Mouse (Mus musculus): Measurements from ENCODE around the gene Ly6g6d. TPM values are rescaled to one million over a fixed set of nuclear protein-coding genes. Genes with fewer than 3 reads are reported as not detected.

The Ly6g6d gene
- polyA plus RNA-seq, 1 experiment from 2014 or later, result 0.19 TPM

- peak; percentile 5 for ATAC-seq
- no peak for DNase-seq (ENCODE audit: low read depth, low spot score)
- in situ Hi-C loops (cut with MboI; ENCODE audit: low pct_unique_long_range_greater_than_20kb), result no loop called here
- H3K27me3 ChIP-seq, result no peaks in the 10 kb centered on the region
- ChIA-PET CTCF (interaction anchor here (0.8 to 1.8 kb wide), 2 partner anchors 47 to 99 kb away, joined by 3 to 5 read pairs; no protein-coding TSS in a partner anchor), POLR2A (interaction anchor here (0.9 to 1.6 kb wide), 3 partner anchors 10 to 102 kb away, joined by 3 read pairs; no protein-coding TSS in a partner anchor)
- TF ChIP-seq CTCF (IDR thresholded peaks at IDR 0.05), result no peak
These were observed 42.9 kb upstream of the Ly6g6d start for GRCm38 (mm10) chr17:35120745-35121142.

DNA sequence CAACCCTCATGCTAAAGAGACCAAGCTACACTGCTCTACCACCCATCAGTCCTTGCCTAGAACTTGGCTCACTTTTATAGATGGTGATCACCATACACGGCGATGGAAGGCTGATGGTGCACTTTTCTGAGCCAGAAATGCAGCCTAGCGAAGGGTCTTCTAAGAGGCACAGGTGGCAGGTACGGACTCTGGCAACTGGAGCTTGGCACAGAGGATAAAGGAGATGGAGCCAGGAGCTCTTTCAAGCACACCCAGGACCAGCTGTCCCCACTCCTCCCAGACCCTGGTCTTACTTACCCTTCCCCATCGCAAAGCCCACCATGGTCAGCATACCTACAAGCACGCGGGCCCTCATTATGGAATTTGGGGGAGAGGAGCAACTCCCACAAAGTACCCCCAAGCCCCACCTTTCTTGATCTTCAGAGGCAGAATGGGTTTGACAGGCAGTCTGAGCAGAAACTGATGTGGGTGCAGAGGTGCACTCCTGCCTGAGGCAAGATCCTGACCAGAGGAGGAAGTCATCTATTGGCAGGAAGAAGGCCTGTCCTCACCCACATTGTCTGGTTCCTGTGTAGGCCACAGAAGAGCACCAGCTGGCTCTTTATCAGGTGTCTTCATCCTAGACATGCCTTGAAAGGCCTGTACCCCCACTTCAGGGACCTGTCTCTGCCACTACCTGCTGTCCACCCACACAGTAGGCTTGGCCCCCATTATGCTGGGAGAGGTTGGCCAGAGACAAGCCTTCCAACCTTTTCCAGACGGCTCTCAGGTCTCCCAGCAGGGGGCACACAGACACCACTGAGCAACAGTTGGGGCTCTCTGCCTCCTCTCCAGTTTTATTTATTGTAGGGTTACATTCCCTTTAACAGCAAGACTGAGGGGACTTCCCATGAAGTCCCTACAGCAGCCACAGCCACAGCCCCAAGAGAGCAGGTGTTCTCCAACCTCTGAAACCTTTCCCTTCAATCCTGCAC is 37.5 kb upstream of the Ly6g6d start, which contains the start of gene Ly6g5b:
Gene Ly6g5b (minus strand): TSS at position 383 of the 974 bp plus-strand sequence.
- ChIA-PET POLR2A (no interaction called here), CTCF (interaction anchor here (2.1 kb wide), 1 partner anchor 11 kb away, joined by 4 read pairs; the partner anchor contains the start of gene D17H6S53E)
- no peaks in the 10 kb centered on the region for H3K27me3 ChIP-seq
- in situ Hi-C loops (cut with MboI; ENCODE audit: low pct_unique_long_range_greater_than_20kb), result no loop called here
- ATAC-seq (no peak), DNase-seq (ENCODE audit: low read depth, low spot score) (no peak)
- no peak for TF ChIP-seq CTCF (IDR thresholded peaks at IDR 0.05)

- H3K27me3 ChIP-seq, result no peaks in the 10 kb centered on the region
- ChIA-PET CTCF (no interaction called here), POLR2A (interaction anchor here (1.4 kb wide), 1 partner anchor 9 kb away, joined by 3 read pairs; the partner anchor contains the start of gene Gpank1)
- DNase-seq (ENCODE audit: low read depth, low spot score) (no peak), ATAC-seq (no peak)
- no peak for TF ChIP-seq CTCF (IDR thresholded peaks at IDR 0.05)
- in situ Hi-C loops (cut with MboI; ENCODE audit: low pct_unique_long_range_greater_than_20kb), result loop anchor here (5.0 kb wide), 1 partner anchor 89 kb away; no protein-coding TSS in a partner anchor
These were observed 33.9 kb upstream of the Ly6g6d start for GRCm38 (mm10) chr17:35111774-35112173.

- TF ChIP-seq CTCF (IDR thresholded peaks at IDR 0.05), result no peak
- no peaks in the 10 kb centered on the region for H3K27me3 ChIP-seq
- POLR2A ChIA-PET, result no interaction called here
- in situ Hi-C loops (cut with MboI; ENCODE audit: low pct_unique_long_range_greater_than_20kb), result no loop called here
- DNase-seq (ENCODE audit: low read depth, low spot score), result no peak
- ATAC-seq, result no peak
- CTCF ChIA-PET, result interaction anchor here (1.4 kb wide), 1 partner anchor 88 kb away, joined by 3 read pairs; no protein-coding TSS in a partner anchor
These were observed 30.2 kb upstream of the Ly6g6d start, which contains the start of gene Ly6g5c for GRCm38 (mm10) chr17:35108097-35108496. Ly6g5c (plus strand) TSS chr17:35108279.

DNA sequence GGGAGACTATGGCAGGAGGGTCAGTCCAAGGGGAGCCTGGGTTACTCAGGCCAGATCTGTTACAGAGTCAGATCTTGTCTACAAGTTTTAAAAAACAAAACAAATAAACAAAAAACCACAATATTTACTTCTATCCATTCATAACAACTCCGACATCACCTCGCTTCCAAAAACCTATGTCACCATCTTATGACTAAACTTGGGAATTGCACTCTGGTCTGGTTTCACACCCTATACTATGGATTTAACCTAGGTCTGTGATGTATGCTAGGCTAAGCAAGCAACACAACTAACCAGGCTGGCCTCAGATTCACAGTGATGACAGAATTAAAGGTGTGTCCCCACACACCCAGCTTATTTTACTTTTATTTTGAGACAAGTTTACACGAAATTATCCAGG is 28.7 kb upstream of the Ly6g6d start:
- CTCF ChIA-PET, result interaction anchor here (0.9 to 2.0 kb wide), 6 partner anchors 18 to 88 kb away, joined by 3 to 4 read pairs (median 3); no protein-coding TSS in a partner anchor
- in situ Hi-C loops (cut with MboI; ENCODE audit: low pct_unique_long_range_greater_than_20kb), result no loop called here
- ATAC-seq (no peak), DNase-seq (ENCODE audit: low read depth, low spot score) (no peak)
- TF ChIP-seq CTCF (IDR thresholded peaks at IDR 0.05), result no peak
- no peaks in the 10 kb centered on the region for H3K27me3 ChIP-seq
- POLR2A ChIA-PET, result interaction anchor here (0.6 to 0.9 kb wide), 2 partner anchors 48 to 81 kb away, joined by 4 to 6 read pairs; partner anchors contain the start of gene Ddah2

- CTCF ChIA-PET, result interaction anchor here (0.9 to 2.0 kb wide), 6 partner anchors 10 to 88 kb away, joined by 3 to 4 read pairs (median 4); no protein-coding TSS in a partner anchor
- no peaks in the 10 kb centered on the region for H3K27me3 ChIP-seq
- in situ Hi-C loops (cut with MboI; ENCODE audit: low pct_unique_long_range_greater_than_20kb), result no loop called here
These were observed 28.0 kb upstream of the Ly6g6d start for GRCm38 (mm10) chr17:35105740-35106389.

DNA sequence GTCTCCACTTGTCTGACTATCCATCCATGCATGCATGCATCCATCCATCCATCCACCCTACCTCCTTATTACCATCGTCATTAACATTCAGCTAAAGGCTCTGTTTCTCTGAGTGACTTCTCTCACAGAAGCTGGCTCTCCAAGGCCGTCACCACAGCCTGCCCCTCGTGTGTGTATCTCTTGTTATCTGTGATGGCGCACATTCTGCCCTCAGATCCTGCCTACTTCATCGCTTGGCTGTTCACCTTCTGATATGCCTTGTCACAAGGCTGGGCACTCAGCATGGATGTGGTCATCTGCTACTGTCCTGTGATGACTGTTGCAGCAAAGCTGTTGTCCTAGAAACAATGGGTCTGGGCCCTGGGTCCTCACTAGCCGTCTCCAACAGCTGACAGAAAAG is 26.9 kb upstream of the Ly6g6d start:
- no peak for TF ChIP-seq CTCF (IDR thresholded peaks at IDR 0.05)
- DNase-seq (ENCODE audit: low read depth, low spot score) (no peak), ATAC-seq (no peak)
- ChIA-PET CTCF (interaction anchor here (0.9 to 1.8 kb wide), 3 partner anchors 9 to 157 kb away, joined by 3 to 4 read pairs (median 3); no protein-coding TSS in a partner anchor), POLR2A (interaction anchor here (1.0 kb wide), 1 partner anchor 13 kb away, joined by 4 read pairs; no protein-coding TSS in a partner anchor)
- in situ Hi-C loops (cut with MboI; ENCODE audit: low pct_unique_long_range_greater_than_20kb), result no loop called here
- H3K27me3 ChIP-seq, result no peaks in the 10 kb centered on the region

More at GRCm38 (mm10) chr17:35105740-35106389, 28.0 kb upstream of the Ly6g6d start:
- no peak for TF ChIP-seq CTCF (IDR thresholded peaks at IDR 0.05)
- no peak for ATAC-seq
- DNase-seq (ENCODE audit: low read depth, low spot score), result no peak
- POLR2A ChIA-PET, result interaction anchor here (0.9 kb wide), 1 partner anchor 47 kb away, joined by 4 read pairs; the partner anchor contains the start of gene Ddah2

- CTCF ChIA-PET, result interaction anchor here (0.9 to 1.5 kb wide), 2 partner anchors 97 to 156 kb away, joined by 3 read pairs; no protein-coding TSS in a partner anchor
- in situ Hi-C loops (cut with MboI; ENCODE audit: low pct_unique_long_range_greater_than_20kb), result no loop called here
- H3K27me3 ChIP-seq, result no peaks in the 10 kb centered on the region
- no peak for TF ChIP-seq CTCF (IDR thresholded peaks at IDR 0.05)
- ATAC-seq (no peak), DNase-seq (ENCODE audit: low read depth, low spot score) (no peak)
- POLR2A ChIA-PET, result interaction anchor here (1.0 kb wide), 1 partner anchor 14 kb away, joined by 4 read pairs; no protein-coding TSS in a partner anchor
These were observed 26.2 kb upstream of the Ly6g6d start for GRCm38 (mm10) chr17:35104079-35104478.

DNA sequence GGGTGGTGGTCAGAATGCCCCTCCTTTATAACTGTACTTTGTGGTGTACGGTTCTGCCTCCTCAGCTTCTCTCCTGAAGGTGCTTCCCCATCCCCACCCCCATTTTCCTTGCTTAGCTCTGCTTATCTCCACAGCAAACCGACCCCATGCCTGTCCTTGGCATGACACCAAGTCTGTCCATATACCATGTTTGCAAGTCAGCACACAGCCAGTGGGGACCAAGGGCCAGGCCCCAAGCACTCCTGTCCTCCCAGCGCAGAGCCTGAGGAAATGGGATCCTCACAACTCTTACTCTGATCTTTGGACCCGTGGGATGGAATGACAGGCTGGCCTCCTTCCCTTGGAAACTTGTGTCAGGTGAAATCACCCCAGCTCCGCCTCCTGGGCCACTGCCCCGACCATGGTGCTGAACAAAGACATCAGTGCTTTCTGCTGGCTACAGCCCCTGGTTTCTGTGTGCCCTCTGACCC is 25.4 kb upstream of the Ly6g6d start:
- no peaks in the 10 kb centered on the region for H3K27me3 ChIP-seq
- ChIA-PET CTCF (no interaction called here), POLR2A (interaction anchor here (0.6 kb wide), 1 partner anchor 9 kb away, joined by 4 read pairs; no protein-coding TSS in a partner anchor)
- DNase-seq (ENCODE audit: low read depth, low spot score) (no peak), ATAC-seq (no peak)
- no peak for TF ChIP-seq CTCF (IDR thresholded peaks at IDR 0.05)
- in situ Hi-C loops (cut with MboI; ENCODE audit: low pct_unique_long_range_greater_than_20kb), result no loop called here

GRCm38 (mm10) chr17:35102299-35102698 is 24.4 kb upstream of the Ly6g6d start:
- in situ Hi-C loops (cut with MboI; ENCODE audit: low pct_unique_long_range_greater_than_20kb), result no loop called here

More at GRCm38 (mm10) chr17:35102299-35102698, 24.4 kb upstream of the Ly6g6d start:
- ATAC-seq (no peak), DNase-seq (ENCODE audit: low read depth, low spot score) (no peak)
- H3K27me3 ChIP-seq, result no peaks in the 10 kb centered on the region
- TF ChIP-seq CTCF (IDR thresholded peaks at IDR 0.05), result no peak
- ChIA-PET POLR2A (interaction anchor here (0.8 kb wide), 1 partner anchor 151 kb away, joined by 3 read pairs; no protein-coding TSS in a partner anchor), CTCF (no interaction called here)

All from Patski (cell line).